Mouse (Mus musculus): Measurements from ENCODE around the gene Scn8a.
"Not testable (repeated sequence)": the region's sequence is repeated elsewhere in the genome, so short reads cannot be mapped to it uniquely, and the experiment has no call there.

The Scn8a gene

GRCm38 (mm10) chr15:100869558-100869957 lies at the start of gene Scn8a:
Gene Scn8a (plus strand): TSS chr15:100869858.
- DNase-seq (ENCODE audit: extremely low read depth, insufficient read length, low spot score): no peak

- no peak for DNase-seq (ENCODE audit: extremely low read depth, insufficient read length, low spot score)
Observed at GRCm38 (mm10) chr15:100821824-100822223, 47.8 kb upstream of the Scn8a start.

- not testable (repeated sequence) for DNase-seq (ENCODE audit: extremely low read depth, insufficient read length, low spot score)
Observed at GRCm38 (mm10) chr15:100822370-100822769, 47.3 kb upstream of the Scn8a start.

GRCm38 (mm10) chr15:100825249-100825856 lies 44.3 kb upstream of the Scn8a start:
- DNase-seq (ENCODE audit: extremely low read depth, insufficient read length, low spot score): no peak

GRCm38 (mm10) chr15:100826076-100826475 lies 43.6 kb upstream of the Scn8a start:
- no peak for DNase-seq (ENCODE audit: extremely low read depth, insufficient read length, low spot score)

GRCm38 (mm10) chr15:100829775-100830174 lies 39.9 kb upstream of the Scn8a start:
- no peak for DNase-seq (ENCODE audit: extremely low read depth, insufficient read length, low spot score)

- no peak for DNase-seq (ENCODE audit: extremely low read depth, insufficient read length, low spot score)
Observed at GRCm38 (mm10) chr15:100830682-100831081, 39.0 kb upstream of the Scn8a start.

GRCm38 (mm10) chr15:100832144-100832543 lies 37.5 kb upstream of the Scn8a start:
- no peak for DNase-seq (ENCODE audit: extremely low read depth, insufficient read length, low spot score)

GRCm38 (mm10) chr15:100832784-100833183 lies 36.9 kb upstream of the Scn8a start:
- DNase-seq (ENCODE audit: extremely low read depth, insufficient read length, low spot score): no peak

GRCm38 (mm10) chr15:100836729-100837128 lies 32.9 kb upstream of the Scn8a start:
- no peak for DNase-seq (ENCODE audit: extremely low read depth, insufficient read length, low spot score)

- DNase-seq (ENCODE audit: extremely low read depth, insufficient read length, low spot score): no peak
Observed at GRCm38 (mm10) chr15:100838607-100839207, 31.0 kb upstream of the Scn8a start.

GRCm38 (mm10) chr15:100844336-100844735 lies 25.3 kb upstream of the Scn8a start:
- no peak for DNase-seq (ENCODE audit: extremely low read depth, insufficient read length, low spot score)

- DNase-seq (ENCODE audit: extremely low read depth, insufficient read length, low spot score): no peak
Observed at GRCm38 (mm10) chr15:100845049-100845879, 24.4 kb upstream of the Scn8a start.

GRCm38 (mm10) chr15:100847193-100847592 lies 22.5 kb upstream of the Scn8a start:
- no peak for DNase-seq (ENCODE audit: extremely low read depth, insufficient read length, low spot score)

- DNase-seq (ENCODE audit: extremely low read depth, insufficient read length, low spot score): no peak
Observed at GRCm38 (mm10) chr15:100857586-100857985, 12.1 kb upstream of the Scn8a start.

GRCm38 (mm10) chr15:100860856-100861255 lies 8.8 kb upstream of the Scn8a start:
- no peak for DNase-seq (ENCODE audit: extremely low read depth, insufficient read length, low spot score)

GRCm38 (mm10) chr15:100865556-100865955 lies 4.1 kb upstream of the Scn8a start:
- no peak for DNase-seq (ENCODE audit: extremely low read depth, insufficient read length, low spot score)

- no peak for DNase-seq (ENCODE audit: extremely low read depth, insufficient read length, low spot score)
Observed at GRCm38 (mm10) chr15:100870001-100870774, 530 bp downstream of the Scn8a start.

- no peak for DNase-seq (ENCODE audit: extremely low read depth, insufficient read length, low spot score)
Observed at GRCm38 (mm10) chr15:100870775-100871106, 1.1 kb downstream of the Scn8a start.

GRCm38 (mm10) chr15:100871107-100872011 lies 1.7 kb downstream of the Scn8a start:
- DNase-seq (ENCODE audit: extremely low read depth, insufficient read length, low spot score): no peak

All from 3134 (cell line).